Mouse (Mus musculus) stomach, embryonic 14.5 days (tissue): ENCODE measurements at regions not wholly inside any gene's neighbourhood (a gene's known extent, or its start where the extent isn't known, plus 50 kb on each side); places are given as distances from the start of the nearest gene placed in this dataset.

ENCODE experiments used
- ATAC-seq: fragments of 200-750 bp; cut with Nextera tagmentation; 2 replicates; pipeline ENCODE4 v1.8.0; 2017; ENCODE audit warnings: low read depth, moderate TSS enrichment; ENCODE audit not compliant: insufficient number of reproducible peaks, insufficient read depth, low FRiP score
- H3K27ac ChIP-seq: fragments of 300-500 bp; sonication (generic); 2 replicates; pipeline ENCODE4 v1.5.1; 2014; ENCODE audit warnings: mild to moderate bottlenecking, low read length, moderate library complexity, mixed read lengths
- H3K27me3 ChIP-seq: fragments of 300-500 bp; sonication (generic); 2 replicates; pipeline ENCODE4 v1.6.1; 2014; ENCODE audit warnings: low read length, control low read depth, mixed read lengths; ENCODE audit not compliant: control insufficient read depth, insufficient read depth
- H3K36me3 ChIP-seq: fragments of 300-500 bp; sonication (generic); 2 replicates; pipeline ENCODE4 v1.6.1; 2014; ENCODE audit warnings: mild to moderate bottlenecking, control low read depth, low read length, moderate library complexity, mixed read lengths; ENCODE audit not compliant: control insufficient read depth, insufficient read depth
- H3K4me1 ChIP-seq: fragments of 300-500 bp; sonication (generic); 2 replicates; pipeline ENCODE4 v1.6.1; 2014; ENCODE audit warnings: low read length, control low read depth, mixed read lengths; ENCODE audit not compliant: control insufficient read depth, insufficient read depth
- H3K4me2 ChIP-seq: fragments of 300-500 bp; sonication (generic); replicated peaks from 2 replicates; pipeline ENCODE4 v1.6.1; 2014; ENCODE audit warnings: low read depth, low read length, control low read depth
- H3K4me3 ChIP-seq: fragments of 300-500 bp; sonication (generic); 2 replicates; pipeline ENCODE4 v1.5.1; 2014; ENCODE audit warnings: low read depth, low read length, control low read depth
- H3K9ac ChIP-seq: fragments of 300-500 bp; sonication (generic); replicated peaks from 2 replicates; pipeline ENCODE4 v1.6.1; 2014; ENCODE audit warnings: low read depth, mild to moderate bottlenecking, control low read depth, low read length, moderate library complexity, mixed read lengths
- H3K9me3 ChIP-seq: fragments of 300-500 bp; sonication (generic); 2 replicates; pipeline ENCODE4 v1.6.1; 2016; ENCODE audit warnings: low read depth, low read length, control low read depth; ENCODE audit not compliant: control insufficient read depth
- WGBS: fragments of 180-500 bp; shearing (Covaris S2); extraction: QIAGEN DNeasy Blood & Tissue Kit; methylation state at CpG from one replicate; pipeline ENCODE4 v1.1.7; 2014; 5-methylcytosine and 5-hydroxymethylcytosine counted together

- ATAC-seq = no peak
- H3K36me3 ChIP-seq = no peaks in the 10 kb centered on the region
- no peak overlapping the region for H3K4me3 ChIP-seq
- H3K9me3 ChIP-seq = no peaks in the 10 kb centered on the region
- no peaks in the 10 kb centered on the region for H3K27me3 ChIP-seq
- H3K4me2 ChIP-seq = no peak overlapping the region
- H3K9ac ChIP-seq = no peak overlapping the region
- no peak overlapping the region for H3K27ac ChIP-seq
- no peaks in the 10 kb centered on the region for H3K4me1 ChIP-seq
- 73% methylated on average over 7 of the region's 7 CpGs for WGBS
Measured at GRCm38 (mm10) chr16:51169294-51169693, 578.3 kb upstream of the Ccdc54 start.

- H3K4me3 ChIP-seq = no peak overlapping the region
- no peak overlapping the region for H3K4me2 ChIP-seq
- H3K27ac ChIP-seq = no peak overlapping the region
- no peaks in the 10 kb centered on the region for H3K27me3 ChIP-seq
- no peaks in the 10 kb centered on the region for H3K4me1 ChIP-seq
- no peak overlapping the region for H3K9ac ChIP-seq
- H3K36me3 ChIP-seq = no peaks in the 10 kb centered on the region
- WGBS = 65% methylated on average over 5 of the region's 5 CpGs
- ATAC-seq = no peak
- H3K9me3 ChIP-seq = no peaks in the 10 kb centered on the region
Measured at GRCm38 (mm10) chr16:51160768-51161167, 569.8 kb upstream of the Ccdc54 start.

- no peak overlapping the region for H3K9ac ChIP-seq
- H3K36me3 ChIP-seq = no peaks in the 10 kb centered on the region
- H3K4me3 ChIP-seq = no peak overlapping the region
- no peaks in the 10 kb centered on the region for H3K4me1 ChIP-seq
- H3K27ac ChIP-seq = no peak overlapping the region
- ATAC-seq = no peak
- 87% methylated on average over 7 of the region's 7 CpGs for WGBS
- no peak overlapping the region for H3K4me2 ChIP-seq
- no peaks in the 10 kb centered on the region for H3K27me3 ChIP-seq
- H3K9me3 ChIP-seq = no peaks in the 10 kb centered on the region
Measured at GRCm38 (mm10) chr16:51138575-51138974, 547.6 kb upstream of the Ccdc54 start.

GRCm38 (mm10) chr16:51119835-51120234 lies 528.9 kb upstream of the Ccdc54 start:
- Histone ChIP-seq H3K4me1 (no peaks in the 10 kb centered on the region), H3K27me3 (no peaks in the 10 kb centered on the region), H3K27ac (no peak overlapping the region), H3K4me3 (no peak overlapping the region), H3K9me3 (no peaks in the 10 kb centered on the region), H3K36me3 (no peaks in the 10 kb centered on the region), H3K9ac (no peak overlapping the region), H3K4me2 (no peak overlapping the region)
- ATAC-seq = no peak
- WGBS = 82% methylated on average over 1 of the region's 1 CpGs

- Histone ChIP-seq H3K4me1 (no peaks in the 10 kb centered on the region), H3K27me3 (no peaks in the 10 kb centered on the region), H3K9ac (no peak overlapping the region), H3K36me3 (no peaks in the 10 kb centered on the region), H3K4me2 (no peak overlapping the region), H3K9me3 (no peaks in the 10 kb centered on the region), H3K27ac (no peak overlapping the region), H3K4me3 (no peak overlapping the region)
- WGBS = 49% methylated on average over 3 of the region's 3 CpGs
- no peak for ATAC-seq
Measured at GRCm38 (mm10) chr16:51118365-51118764, 527.4 kb upstream of the Ccdc54 start.

- WGBS = 11% methylated on average over 5 of the region's 5 CpGs
- Histone ChIP-seq H3K36me3 (no peaks in the 10 kb centered on the region), H3K4me2 (no peak overlapping the region), H3K9ac (no peak overlapping the region), H3K27ac (no peak overlapping the region), H3K9me3 (no peaks in the 10 kb centered on the region), H3K27me3 (no peaks in the 10 kb centered on the region), H3K4me3 (no peak overlapping the region), H3K4me1 (no peaks in the 10 kb centered on the region)
- ATAC-seq = no peak
Measured at GRCm38 (mm10) chr16:51117836-51118235, 526.9 kb upstream of the Ccdc54 start.

- Histone ChIP-seq H3K36me3 (no peaks in the 10 kb centered on the region), H3K27ac (no peak overlapping the region), H3K9me3 (no peaks in the 10 kb centered on the region), H3K27me3 (no peaks in the 10 kb centered on the region), H3K9ac (no peak overlapping the region), H3K4me3 (no peak overlapping the region), H3K4me2 (no peak overlapping the region), H3K4me1 (no peaks in the 10 kb centered on the region)
- no peak for ATAC-seq
Measured at GRCm38 (mm10) chr16:51109864-51110263, 518.9 kb upstream of the Ccdc54 start.

GRCm38 (mm10) chr16:51107421-51107820 lies 516.5 kb upstream of the Ccdc54 start:
- Histone ChIP-seq H3K4me1 (no peaks in the 10 kb centered on the region), H3K36me3 (no peaks in the 10 kb centered on the region), H3K9ac (no peak overlapping the region), H3K27ac (no peak overlapping the region), H3K9me3 (no peaks in the 10 kb centered on the region), H3K4me2 (no peak overlapping the region), H3K27me3 (no peaks in the 10 kb centered on the region), H3K4me3 (no peak overlapping the region)
- WGBS = 28% methylated on average over 4 of the region's 4 CpGs
- ATAC-seq = no peak

- no peak for ATAC-seq
- no peaks in the 10 kb centered on the region for H3K36me3 ChIP-seq
- H3K4me1 ChIP-seq = no peaks in the 10 kb centered on the region
- no peak overlapping the region for H3K4me2 ChIP-seq
- no peaks in the 10 kb centered on the region for H3K9me3 ChIP-seq
- H3K9ac ChIP-seq = no peak overlapping the region
- no peaks in the 10 kb centered on the region for H3K27me3 ChIP-seq
- no peak overlapping the region for H3K4me3 ChIP-seq
- WGBS = 90% methylated on average over 7 of the region's 7 CpGs
- no peak overlapping the region for H3K27ac ChIP-seq
Measured at GRCm38 (mm10) chr16:51086556-51086955, 495.6 kb upstream of the Ccdc54 start.
